Mouse (Mus musculus) forebrain, embryonic 14.5 days (tissue): Measurements from ENCODE around the gene Ptprn2. TPM values are rescaled to one million over a fixed set of nuclear protein-coding genes. Genes with fewer than 3 reads are reported as not detected.

Experiments
- ATAC-seq: fragments of 200-750 bp; cut with Nextera tagmentation; 2 replicates; pipeline ENCODE4 v1.8.0; 2017; ENCODE audit warnings: mild to moderate bottlenecking, moderate library complexity
- DNase-seq: peaks from one replicate; pipeline ENCODE4 v3.0.0-alpha.2; 2015; ENCODE audit warnings: low spot score
- H3K27ac ChIP-seq: fragments of 300-500 bp; sonication (generic); 2 replicates; pipeline ENCODE4 v1.5.1; 2014; ENCODE audit warnings: low read depth, mild to moderate bottlenecking, control low read depth, low read length, moderate library complexity
- H3K27me3 ChIP-seq: fragments of 300-500 bp; sonication (generic); replicated peaks from 2 replicates; pipeline ENCODE4 v1.6.1; 2014; ENCODE audit warnings: low read length, control low read depth, mixed read lengths; ENCODE audit not compliant: control insufficient read depth, insufficient read depth
- H3K36me3 ChIP-seq: fragments of 300-500 bp; sonication (generic); 2 replicates; pipeline ENCODE4 v1.6.1; 2014; ENCODE audit warnings: low read length, control low read depth; ENCODE audit not compliant: control insufficient read depth, insufficient read depth
- H3K4me1 ChIP-seq: fragments of 300-500 bp; sonication (generic); 2 replicates; pipeline ENCODE4 v1.6.1; 2014; ENCODE audit warnings: antibody characterized with exemption, low read length, control low read depth; ENCODE audit not compliant: control insufficient read depth, insufficient read depth
- H3K4me2 ChIP-seq: fragments of 300-500 bp; sonication (generic); 2 replicates; pipeline ENCODE4 v1.6.1; 2014; ENCODE audit warnings: mild to moderate bottlenecking, control low read depth, low read length
- H3K4me3 ChIP-seq: fragments of 300-500 bp; sonication (generic); 2 replicates; pipeline ENCODE4 v1.5.1; 2014; ENCODE audit warnings: low read depth, low read length, control low read depth
- H3K9ac ChIP-seq: fragments of 300-500 bp; sonication (generic); 2 replicates; pipeline ENCODE4 v1.6.1; 2014; ENCODE audit warnings: mild to moderate bottlenecking, low read length, control low read depth, moderate library complexity
- H3K9me3 ChIP-seq: fragments of 300-500 bp; sonication (generic); replicated peaks from 2 replicates; pipeline ENCODE4 v1.6.1; 2016; ENCODE audit warnings: low read length, control low read depth, mixed read lengths; ENCODE audit not compliant: control insufficient read depth
- WGBS: fragments of 180-500 bp; shearing (Covaris S2); extraction: QIAGEN DNeasy Blood & Tissue Kit; methylation state at CpG from one replicate; pipeline ENCODE4 v1.1.7; 2014; 5-methylcytosine and 5-hydroxymethylcytosine counted together
- polyA plus RNA-seq: library from polyadenylated mRNA; unstranded; fragments of >200 nt; fragmentation: Nextera tagmentation; extraction: Ambion mirVana; gene quantifications from 2 replicates; pipeline ENCODE4 v1.2.1, GENCODE M21; 2014

Ptprn2 gene
- polyA plus RNA-seq, 1 experiment from 2014 or later = 4.1 TPM

- 55% methylated on average over 1 of the region's 1 CpGs for WGBS
- DNase-seq (peak; percentile 30), ATAC-seq (no peak)
- Histone ChIP-seq H3K4me2 (no peak overlapping the region), H3K27ac (no peak overlapping the region), H3K9ac (no peak overlapping the region), H3K27me3 (no peaks in the 10 kb centered on the region), H3K9me3 (no peaks in the 10 kb centered on the region), H3K36me3 (no peaks in the 10 kb centered on the region), H3K4me1 (no peaks in the 10 kb centered on the region), H3K4me3 (no peak overlapping the region)
These were observed 55.1 kb downstream of the Ptprn2 start for GRCm38 (mm10) chr12:116540608-116541007.

- WGBS = 27% methylated on average over 1 of the region's 1 CpGs
- DNase-seq = no peak
- ATAC-seq = no peak
- Histone ChIP-seq H3K4me3 (no peak overlapping the region), H3K9me3 (no peaks in the 10 kb centered on the region), H3K27ac (no peak overlapping the region), H3K27me3 (no peaks in the 10 kb centered on the region), H3K4me2 (no peak overlapping the region), H3K36me3 (no peaks in the 10 kb centered on the region), H3K4me1 (no peaks in the 10 kb centered on the region), H3K9ac (no peak overlapping the region)
These were observed 64.5 kb downstream of the Ptprn2 start for GRCm38 (mm10) chr12:116550031-116550430.

- no peaks in the 10 kb centered on the region for H3K4me1 ChIP-seq
- 77% methylated on average over 7 of the region's 7 CpGs for WGBS
- ATAC-seq (no peak), DNase-seq (no peak)
- no peak overlapping the region for H3K27ac ChIP-seq
- no peaks in the 10 kb centered on the region for H3K36me3 ChIP-seq
- no peak overlapping the region for H3K4me3 ChIP-seq
- H3K9ac ChIP-seq = no peak overlapping the region
- no peaks in the 10 kb centered on the region for H3K9me3 ChIP-seq
- H3K27me3 ChIP-seq = no peaks in the 10 kb centered on the region
- no peak overlapping the region for H3K4me2 ChIP-seq
These were observed 66.0 kb downstream of the Ptprn2 start for GRCm38 (mm10) chr12:116551516-116551915.

- Histone ChIP-seq H3K4me1 (no peaks in the 10 kb centered on the region), H3K27me3 (no peaks in the 10 kb centered on the region), H3K4me3 (no peak overlapping the region), H3K27ac (no peak overlapping the region), H3K4me2 (no peak overlapping the region), H3K9me3 (no peaks in the 10 kb centered on the region), H3K9ac (no peak overlapping the region), H3K36me3 (no peaks in the 10 kb centered on the region)
- WGBS = 82% methylated on average over 2 of the region's 2 CpGs
- no peak for ATAC-seq
- no peak for DNase-seq
These were observed 66.8 kb downstream of the Ptprn2 start for GRCm38 (mm10) chr12:116552306-116552705.

GRCm38 (mm10) chr12:116553361-116553760 lies 67.8 kb downstream of the Ptprn2 start:
- Histone ChIP-seq H3K27me3 (no peaks in the 10 kb centered on the region), H3K4me3 (no peak overlapping the region), H3K9ac (no peak overlapping the region), H3K36me3 (no peaks in the 10 kb centered on the region), H3K9me3 (no peaks in the 10 kb centered on the region), H3K4me2 (no peak overlapping the region), H3K4me1 (no peaks in the 10 kb centered on the region), H3K27ac (no peak overlapping the region)
- no peak for ATAC-seq
- no peak for DNase-seq

GRCm38 (mm10) chr12:116555964-116556363 lies 70.4 kb downstream of the Ptprn2 start:
- no peak overlapping the region for H3K4me2 ChIP-seq
- no peaks in the 10 kb centered on the region for H3K36me3 ChIP-seq
- no peaks in the 10 kb centered on the region for H3K27me3 ChIP-seq
- H3K4me3 ChIP-seq = no peak overlapping the region
- H3K9me3 ChIP-seq = no peaks in the 10 kb centered on the region
- H3K27ac ChIP-seq = no peak overlapping the region
- WGBS = 83% methylated on average over 4 of the region's 4 CpGs
- no peaks in the 10 kb centered on the region for H3K4me1 ChIP-seq
- no peak for DNase-seq
- no peak for ATAC-seq
- H3K9ac ChIP-seq = no peak overlapping the region

GRCm38 (mm10) chr12:116564441-116564840 lies 78.9 kb downstream of the Ptprn2 start:
- DNase-seq (no peak), ATAC-seq (no peak)
- H3K36me3 ChIP-seq = no peaks in the 10 kb centered on the region
- no peak overlapping the region for H3K4me2 ChIP-seq
- H3K9ac ChIP-seq = no peak overlapping the region
- 84% methylated on average over 8 of the region's 8 CpGs for WGBS
- H3K27me3 ChIP-seq = no peaks in the 10 kb centered on the region
- H3K4me3 ChIP-seq = no peak overlapping the region
- H3K27ac ChIP-seq = no peak overlapping the region
- no peaks in the 10 kb centered on the region for H3K4me1 ChIP-seq
- H3K9me3 ChIP-seq = no peaks in the 10 kb centered on the region

GRCm38 (mm10) chr12:116566672-116567071 lies 81.2 kb downstream of the Ptprn2 start:
- Histone ChIP-seq H3K36me3 (no peaks in the 10 kb centered on the region), H3K4me3 (no peak overlapping the region), H3K9me3 (no peaks in the 10 kb centered on the region), H3K27ac (no peak overlapping the region), H3K4me2 (no peak overlapping the region), H3K27me3 (no peaks in the 10 kb centered on the region), H3K4me1 (no peaks in the 10 kb centered on the region), H3K9ac (no peak overlapping the region)
- ATAC-seq (no peak), DNase-seq (no peak)
- WGBS = 73% methylated on average over 1 of the region's 1 CpGs

GRCm38 (mm10) chr12:116567170-116567569 lies 81.7 kb downstream of the Ptprn2 start:
- WGBS = 92% methylated on average over 2 of the region's 2 CpGs
- no peak overlapping the region for H3K4me3 ChIP-seq

More at GRCm38 (mm10) chr12:116567170-116567569, 81.7 kb downstream of the Ptprn2 start:
- no peaks in the 10 kb centered on the region for H3K27me3 ChIP-seq
- DNase-seq = no peak
- H3K36me3 ChIP-seq = no peaks in the 10 kb centered on the region
- no peak for ATAC-seq
- no peaks in the 10 kb centered on the region for H3K4me1 ChIP-seq
- H3K9me3 ChIP-seq = no peaks in the 10 kb centered on the region
- H3K9ac ChIP-seq = no peak overlapping the region
- H3K4me2 ChIP-seq = no peak overlapping the region
- no peak overlapping the region for H3K27ac ChIP-seq
